Mouse (Mus musculus): ENCODE measurements around the gene Kdm5b.

The Kdm5b gene

GRCm38 (mm10) chr1:134559976-134560375, at the start of gene Kdm5b:
Gene Kdm5b, plus strand, starts transcription at chr1:134560171.
- CTCF ChIA-PET = interaction anchor here in 2 of 4 experiments (0.6 to 1.0 kb wide), 2 partner anchors 36 to 68 kb away, joined by 3 read pairs; no protein-coding TSS in a partner anchor

DNA sequence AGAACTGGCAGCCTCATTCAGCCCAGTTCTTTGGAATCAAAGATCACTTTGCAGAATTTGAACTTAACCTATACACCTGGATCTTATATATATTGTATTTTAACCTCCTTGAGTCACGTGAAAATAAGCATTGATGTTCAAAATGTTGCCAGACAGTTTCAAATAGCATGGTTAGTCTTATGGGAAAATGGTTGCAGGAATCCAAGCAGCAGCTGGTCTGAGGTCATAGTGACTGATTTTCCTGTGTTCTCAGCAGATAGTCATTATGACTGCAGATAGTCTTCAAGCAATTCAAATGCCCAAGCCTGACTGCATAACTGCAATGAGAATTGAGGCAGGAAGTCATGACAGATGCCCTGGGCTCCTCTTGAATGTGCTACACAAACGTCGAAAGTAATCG, 47.8 kb upstream of the Kdm5b start:
- ChIA-PET POLR2A (interaction anchor here in 1 of 4 experiments (1.3 to 2.0 kb wide), 2 partner anchors 23 to 24 kb away, joined by 3 to 7 read pairs; no protein-coding TSS in a partner anchor), CTCF (no interaction called here)

More at GRCm38 (mm10) chr1:134559976-134560375, at the start of gene Kdm5b:
- POLR2A ChIA-PET = interaction anchor here (0.6 to 18.0 kb wide), 24 partner anchors 8 to 232 kb away, joined by 3 to 421 read pairs (median 6); partner anchors contain the start of genes Rabif (in 2 of the 4), Cyb5r1 (in 1 of the 4) and Klhl12 (in 1 of the 4)

GRCm38 (mm10) chr1:134512584-134512983, 47.4 kb upstream of the Kdm5b start:
- CTCF ChIA-PET = interaction anchor here in 1 of 4 experiments (1.5 kb wide), 1 partner anchor 18 kb away, joined by 9 read pairs; the partner anchor contains the start of gene Rabif

DNA sequence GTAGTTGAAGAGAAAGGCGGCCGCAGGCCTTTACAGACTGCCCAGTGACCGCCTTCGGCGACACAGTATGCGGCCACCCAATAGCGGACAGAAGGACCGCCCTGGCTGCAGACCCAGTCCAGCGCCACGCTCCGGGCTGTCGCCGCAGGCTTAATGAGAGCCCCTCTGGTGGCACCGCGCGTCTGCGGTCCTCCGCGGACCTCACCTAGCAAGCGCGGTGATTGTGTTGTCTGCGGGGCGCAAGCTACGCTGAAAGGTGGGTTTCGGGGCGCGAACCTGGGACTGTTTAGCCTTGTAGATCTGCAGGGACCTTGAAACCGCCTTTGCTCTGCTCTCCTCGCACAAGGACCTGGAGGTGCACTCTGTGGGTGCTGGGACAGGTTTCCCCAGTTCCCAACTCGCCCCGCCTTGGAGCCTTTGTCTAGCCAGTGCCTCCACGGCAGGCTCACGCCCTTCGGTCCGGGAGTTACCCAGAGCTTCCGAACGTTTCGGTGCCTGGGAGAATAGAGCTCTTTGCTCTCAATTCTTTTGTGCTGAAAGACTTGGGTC, 46.6 kb upstream of the Kdm5b start:
- POLR2A ChIA-PET = interaction anchor here (0.6 to 5.5 kb wide), 33 partner anchors 11 to 324 kb away, joined by 3 to 47 read pairs (median 5); partner anchors contain the start of genes Rabif (in 3 of the 4) and Klhl12 (in 1 of the 4)

More at GRCm38 (mm10) chr1:134512584-134512983, 47.4 kb upstream of the Kdm5b start:
- POLR2A ChIA-PET = interaction anchor here in 3 of 4 experiments (0.6 to 5.5 kb wide), 15 partner anchors 10 to 152 kb away, joined by 3 to 47 read pairs (median 7); partner anchors contain the start of genes Rabif (in 2 of the 3) and Klhl12 (in 1 of the 3)

DNA sequence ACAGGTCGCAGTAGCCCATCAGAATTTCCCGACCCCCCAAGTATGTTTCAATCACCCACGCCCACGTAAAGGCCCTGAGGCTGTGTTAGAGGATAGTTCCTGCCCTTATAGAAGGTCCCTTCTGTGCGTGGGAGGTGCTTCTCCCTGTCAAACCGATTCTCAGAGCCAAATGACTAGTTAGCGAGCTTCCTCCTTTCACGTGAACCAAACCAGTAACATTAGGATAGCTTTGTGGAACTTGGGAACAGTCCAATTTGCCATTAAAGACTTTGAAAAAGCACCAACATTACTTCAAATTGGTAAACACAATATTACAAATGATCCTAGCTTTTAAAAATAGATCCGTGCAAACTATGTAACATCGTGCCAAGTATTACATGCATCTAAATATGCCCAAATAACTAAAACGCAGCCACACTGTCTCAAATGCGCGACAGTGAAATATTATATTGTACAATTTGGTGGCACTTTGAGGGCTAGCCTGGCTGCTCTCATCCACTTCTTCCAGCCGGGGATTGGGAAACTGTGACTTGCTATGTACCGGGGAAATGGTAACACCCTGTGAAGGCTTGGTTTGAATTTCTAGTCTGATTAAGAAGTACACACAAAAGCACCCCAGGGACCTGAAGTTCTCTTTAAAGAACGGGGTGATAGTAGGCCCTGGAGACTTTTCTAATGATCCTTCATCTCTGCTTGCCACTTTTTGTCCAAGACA, 45.9 kb upstream of the Kdm5b start:
- POLR2A ChIA-PET = interaction anchor here (0.6 to 5.5 kb wide), 35 partner anchors 11 to 325 kb away, joined by 3 to 47 read pairs (median 5); partner anchors contain the start of genes Rabif (in 3 of the 4) and Klhl12 (in 1 of the 4)
- CTCF ChIA-PET = interaction anchor here in 3 of 4 experiments (0.5 to 1.5 kb wide), 6 partner anchors 11 to 1028 kb away, joined by 3 to 9 read pairs (median 4); partner anchors contain the start of gene Rabif (in 1 of the 3)

More for the DNA sequence above, 46.6 kb upstream of the Kdm5b start:
- CTCF ChIA-PET = interaction anchor here in 3 of 4 experiments (0.5 to 1.5 kb wide), 6 partner anchors 12 to 1029 kb away, joined by 3 to 9 read pairs (median 4); partner anchors contain the start of gene Rabif (in 1 of the 3)

DNA sequence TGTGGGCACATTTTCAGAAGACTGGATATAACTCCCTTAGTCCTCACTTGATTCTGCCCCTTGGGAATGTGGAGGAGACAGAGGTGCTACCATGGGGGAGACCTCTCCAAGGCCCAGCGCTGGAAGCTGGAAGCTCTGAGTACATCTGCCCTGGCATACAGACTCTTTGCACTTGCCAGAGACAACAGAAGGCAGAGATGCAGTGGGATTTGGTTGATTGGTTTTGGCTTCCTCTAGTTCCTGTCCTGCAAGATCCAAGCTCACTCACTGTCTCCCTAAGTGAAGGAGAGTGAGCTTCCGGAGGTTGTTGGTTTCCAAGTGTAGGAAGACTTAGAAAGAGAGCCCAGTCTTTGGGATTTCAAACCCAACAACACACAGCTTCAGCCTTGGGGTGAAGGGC, 44.1 kb upstream of the Kdm5b start:
- ChIA-PET CTCF (interaction anchor here in 3 of 4 experiments (0.9 to 1.2 kb wide), 3 partner anchors 9 to 21 kb away, joined by 3 to 5 read pairs (median 3); no protein-coding TSS in a partner anchor), POLR2A (interaction anchor here (0.6 to 5.5 kb wide), 20 partner anchors 9 to 446 kb away, joined by 3 to 47 read pairs (median 5); partner anchors contain the start of gene Rabif (in 1 of the 4))

DNA sequence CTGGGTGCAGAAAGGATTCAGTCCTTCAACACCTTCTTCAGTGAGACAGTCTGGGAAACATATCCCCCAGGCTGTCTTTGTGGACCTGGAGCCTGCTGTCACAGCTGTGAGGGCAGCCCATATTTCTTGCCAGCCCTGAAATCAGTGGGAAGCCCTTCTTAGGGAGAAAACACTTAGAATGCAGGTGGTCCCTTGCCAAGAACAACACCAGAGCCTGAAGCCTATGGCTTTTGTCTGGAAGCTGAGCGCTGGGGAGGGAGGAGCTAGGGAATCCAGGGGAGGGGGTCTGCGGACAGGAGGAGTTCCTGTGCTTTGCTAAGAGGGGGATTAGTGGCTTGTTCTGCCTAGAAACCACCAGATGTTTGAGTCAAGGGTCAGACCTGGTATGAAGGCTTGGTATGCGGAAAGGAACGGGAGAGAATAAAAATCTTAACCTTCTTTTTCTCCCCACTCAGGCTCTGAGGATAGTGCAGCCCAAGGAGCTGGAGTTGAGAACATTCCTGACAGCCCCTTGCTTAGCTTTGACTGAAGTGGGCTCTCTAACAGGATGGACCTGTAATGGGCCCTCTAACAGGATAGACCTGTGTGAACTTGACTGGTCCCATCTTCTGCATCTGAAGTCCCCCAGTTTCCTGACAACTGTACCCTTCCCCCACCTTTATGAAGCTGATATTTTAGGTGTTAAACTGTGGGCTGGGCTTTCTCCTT, 43.3 kb upstream of the Kdm5b start:
- CTCF ChIA-PET = interaction anchor here in 2 of 4 experiments (0.9 to 1.5 kb wide), 3 partner anchors 8 to 10 kb away, joined by 3 read pairs; no protein-coding TSS in a partner anchor
- POLR2A ChIA-PET = interaction anchor here (0.6 to 5.5 kb wide), 32 partner anchors 8 to 445 kb away, joined by 3 to 47 read pairs (median 4); partner anchors contain the start of gene Rabif (in 1 of the 4)

DNA sequence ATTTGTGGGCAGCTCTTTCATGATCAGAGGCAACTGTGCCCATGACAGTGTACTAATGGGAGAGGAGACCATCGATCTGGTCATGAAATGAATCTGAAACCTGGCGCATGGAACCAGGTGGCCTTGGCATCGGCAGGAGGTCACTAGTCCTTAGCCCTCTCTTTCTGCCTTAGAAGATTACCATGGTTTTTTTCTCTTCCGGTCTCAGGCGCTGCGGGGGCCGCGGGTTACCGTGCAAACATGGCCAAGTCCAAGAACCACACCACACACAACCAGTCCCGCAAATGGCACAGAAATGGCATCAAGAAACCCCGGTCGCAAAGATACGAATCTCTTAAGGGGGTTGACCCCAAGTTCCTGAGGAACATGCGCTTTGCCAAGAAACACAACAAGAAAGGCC, 42.1 kb upstream of the Kdm5b start:
- POLR2A ChIA-PET = interaction anchor here in 3 of 4 experiments (0.7 to 5.5 kb wide), 18 partner anchors 9 to 173 kb away, joined by 3 to 47 read pairs (median 4); partner anchors contain the start of genes Klhl12 (in 1 of the 3) and Rabif (in 1 of the 3)
- CTCF ChIA-PET = interaction anchor here in 2 of 4 experiments (0.9 to 1.5 kb wide), 3 partner anchors 12 to 84 kb away, joined by 3 to 8 read pairs (median 3); no protein-coding TSS in a partner anchor

DNA sequence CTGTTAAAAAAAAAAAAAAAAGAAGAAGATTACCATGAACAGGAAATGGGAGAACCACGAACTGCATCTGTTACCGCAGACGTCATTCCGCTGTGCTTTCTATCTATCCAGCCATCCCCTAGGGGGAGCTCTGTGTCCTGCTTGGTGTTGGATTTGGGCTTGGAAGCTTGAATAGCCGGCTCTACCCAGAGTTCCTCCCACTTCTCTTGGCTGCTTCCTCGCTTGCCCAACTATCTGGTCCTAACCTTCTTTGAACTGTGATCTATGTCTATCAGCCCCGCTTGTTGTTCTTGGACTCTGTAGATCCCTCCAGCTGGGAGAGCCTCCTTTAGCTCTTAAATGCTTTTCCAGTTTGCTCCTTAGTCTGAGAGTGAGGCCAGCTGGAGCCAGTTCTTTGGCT, 41.3 kb upstream of the Kdm5b start:
- POLR2A ChIA-PET = interaction anchor here (0.5 to 5.2 kb wide), 49 partner anchors 9 to 611 kb away, joined by 3 to 43 read pairs (median 4); partner anchors contain the start of genes Klhl12 (in 2 of the 4) and Rabif (in 1 of the 4)
- CTCF ChIA-PET = interaction anchor here (0.5 to 1.2 kb wide), 61 partner anchors 8 to 1646 kb away, joined by 3 to 16 read pairs (median 3); partner anchors contain the start of genes Rabif (in 3 of the 4), Adipor1 (in 1 of the 4) and Klhl12 (in 1 of the 4)

DNA sequence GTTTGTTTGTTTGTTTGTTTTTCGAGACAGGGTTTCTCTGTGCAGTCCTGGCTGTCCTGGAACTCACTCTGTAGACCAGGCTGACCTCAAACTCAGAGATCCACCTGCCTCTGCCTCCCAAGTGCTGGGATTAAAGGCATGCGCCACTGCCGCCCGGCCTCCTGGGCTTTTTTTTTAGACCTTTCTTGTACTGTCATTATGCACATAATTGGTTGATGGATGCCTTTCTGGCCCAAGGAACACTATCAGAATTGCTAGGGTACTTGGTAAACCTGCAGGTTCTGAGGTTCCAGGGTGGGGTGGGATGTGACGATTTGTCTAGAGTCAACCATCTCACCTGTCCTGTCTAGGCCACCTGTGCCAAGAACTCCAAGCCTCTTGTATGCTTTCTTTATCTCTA, 40.8 kb upstream of the Kdm5b start:
- ChIA-PET CTCF (interaction anchor here (0.5 to 1.2 kb wide), 55 partner anchors 8 to 1647 kb away, joined by 3 to 16 read pairs (median 3); partner anchors contain the start of genes Rabif (in 2 of the 4), Adipor1 (in 1 of the 4) and Klhl12 (in 1 of the 4)), POLR2A (interaction anchor here (0.6 to 5.2 kb wide), 42 partner anchors 8 to 611 kb away, joined by 3 to 43 read pairs (median 4); partner anchors contain the start of genes Klhl12 (in 2 of the 4) and Rabif (in 1 of the 4))

DNA sequence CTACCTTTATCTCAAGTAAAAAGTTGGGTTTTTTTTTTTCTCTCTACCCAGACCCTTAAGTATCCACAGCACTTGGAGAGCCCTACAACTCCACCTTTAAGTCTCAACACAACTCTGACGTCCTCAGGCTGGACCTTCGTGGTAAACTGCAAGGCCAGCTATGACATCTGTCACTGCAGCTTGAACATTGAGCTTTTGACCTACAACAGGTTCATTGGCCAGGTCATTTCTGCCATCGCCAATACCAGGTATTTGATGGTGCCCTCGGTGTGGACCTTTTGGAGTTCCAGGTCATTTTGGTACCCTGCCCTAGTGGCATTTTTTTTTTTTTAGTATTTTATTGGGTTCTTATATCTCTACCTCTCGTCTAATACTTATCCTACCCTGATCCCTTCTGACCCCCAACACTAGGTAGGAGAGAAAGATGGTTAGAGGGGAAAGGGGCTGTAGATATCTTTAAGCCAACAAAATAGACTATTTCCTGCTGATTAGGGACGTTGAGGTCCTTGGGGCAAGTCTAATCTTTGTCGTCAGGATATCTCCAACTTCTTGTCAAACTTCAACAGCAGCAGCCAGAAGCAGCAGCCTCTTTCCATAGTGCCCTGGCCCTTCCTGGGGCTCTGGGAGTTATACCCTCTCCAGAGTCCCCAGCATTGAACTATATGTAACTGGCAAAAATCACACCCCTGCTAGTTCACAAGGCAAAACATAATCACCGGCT, 39.8 kb upstream of the Kdm5b start:
- CTCF ChIA-PET = no interaction called here
- POLR2A ChIA-PET = interaction anchor here (0.6 to 3.1 kb wide), 7 partner anchors 11 to 1468 kb away, joined by 3 to 11 read pairs (median 5); partner anchors contain the start of genes Klhl12 (in 2 of the 4) and Zbed6 (in 1 of the 4)

DNA sequence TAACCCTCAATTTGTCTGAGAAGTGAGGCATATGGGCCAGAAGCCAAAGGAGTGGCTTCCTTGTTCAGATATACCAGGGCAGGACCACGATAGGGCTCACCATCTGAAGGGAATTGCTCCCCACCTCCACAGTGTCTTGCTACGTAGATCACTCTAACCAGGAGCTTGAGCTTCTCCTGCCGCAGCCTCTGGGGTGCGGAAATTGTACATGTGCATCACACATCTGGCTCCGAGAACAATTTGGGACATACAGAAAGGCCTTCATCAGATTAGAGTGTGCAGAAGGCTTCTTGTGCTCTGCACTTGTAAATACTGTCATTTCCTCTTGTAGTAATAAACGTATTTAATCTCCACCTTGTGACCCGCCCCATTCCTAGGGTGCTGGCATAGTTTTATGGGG, 38.8 kb upstream of the Kdm5b start:
- ChIA-PET CTCF (no interaction called here), POLR2A (interaction anchor here in 1 of 4 experiments (0.6 to 3.1 kb wide), 4 partner anchors 11 to 37 kb away, joined by 3 to 10 read pairs (median 4); no protein-coding TSS in a partner anchor)

DNA sequence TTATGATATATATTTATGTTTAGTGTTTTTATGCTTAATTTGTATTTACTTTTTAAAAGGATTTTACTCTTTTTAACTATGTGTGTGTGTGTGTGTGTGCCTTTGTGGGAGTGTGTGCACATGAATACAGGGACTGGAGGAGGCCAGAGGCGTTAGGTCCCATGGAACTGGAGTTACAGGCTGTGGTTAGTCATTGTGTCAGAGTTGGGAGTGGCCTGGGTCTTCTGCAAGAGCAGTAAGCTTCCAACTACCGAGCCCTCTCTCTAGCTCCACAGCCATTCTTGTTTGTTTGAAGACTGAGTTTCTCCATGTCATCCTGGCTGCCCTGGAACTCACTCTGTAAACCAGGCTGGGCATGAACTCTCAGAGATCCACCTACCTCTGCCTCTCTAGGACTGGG, 37.6 kb upstream of the Kdm5b start:
- ChIA-PET CTCF (interaction anchor here in 1 of 4 experiments (0.6 kb wide), 1 partner anchor 130 kb away, joined by 3 read pairs; no protein-coding TSS in a partner anchor), POLR2A (interaction anchor here in 3 of 4 experiments (0.9 to 3.1 kb wide), 5 partner anchors 10 to 55 kb away, joined by 3 to 10 read pairs (median 4); no protein-coding TSS in a partner anchor)

DNA sequence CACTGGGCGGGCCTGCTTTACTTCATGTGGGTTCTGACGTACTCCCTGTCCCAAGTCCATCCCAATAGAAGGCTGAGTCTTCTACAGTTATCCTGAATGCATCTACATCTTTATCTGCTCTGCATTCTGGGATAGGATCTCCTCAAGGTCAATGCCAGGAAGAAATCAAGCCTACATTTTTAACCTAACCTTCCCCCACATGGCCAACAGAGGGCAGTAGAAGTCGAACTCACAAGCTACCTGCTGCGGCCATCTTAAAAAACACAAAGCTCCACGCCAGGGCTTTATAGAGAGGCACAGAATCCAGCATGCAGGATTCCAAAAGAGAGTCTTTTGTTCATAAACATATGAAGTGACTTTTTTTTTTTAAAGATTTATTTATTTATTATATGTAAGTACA, 35.5 kb upstream of the Kdm5b start:
- ChIA-PET CTCF (interaction anchor here (0.5 to 1.8 kb wide), 56 partner anchors 8 to 1366 kb away, joined by 3 to 20 read pairs (median 4); partner anchors contain the start of genes Rabif (in 3 of the 4), Adipor1 (in 1 of the 4), Kdm5b (in 1 of the 4) and Mgat4e (in 1 of the 4)), POLR2A (interaction anchor here (0.6 to 5.1 kb wide), 63 partner anchors 8 to 438 kb away, joined by 3 to 72 read pairs (median 5); partner anchors contain the start of genes Rabif (in 3 of the 4), Kdm5b (in 2 of the 4), Adipor1 (in 1 of the 4) and Klhl12 (in 1 of the 4))

DNA sequence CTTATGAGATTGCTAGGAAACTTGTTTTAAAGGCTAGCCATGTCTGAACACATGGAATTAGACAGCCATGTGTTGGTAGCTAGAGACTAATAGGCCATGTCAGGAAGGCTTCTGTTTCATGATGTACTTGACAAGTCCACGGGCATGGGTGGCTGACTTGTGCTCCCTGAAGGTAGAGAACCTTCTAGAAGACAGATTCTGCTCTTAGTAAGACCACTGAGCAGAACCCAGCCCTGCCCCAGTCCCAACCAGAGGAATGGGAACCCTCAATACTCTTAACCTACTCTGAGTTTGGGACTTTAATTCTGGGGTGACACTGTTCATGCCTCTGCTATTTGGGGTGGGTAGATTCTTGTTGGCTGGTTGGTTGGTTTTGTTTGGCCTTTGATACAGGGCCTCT, 35.0 kb upstream of the Kdm5b start:
- POLR2A ChIA-PET = interaction anchor here (0.6 to 5.1 kb wide), 64 partner anchors 8 to 437 kb away, joined by 3 to 72 read pairs (median 5); partner anchors contain the start of genes Rabif (in 3 of the 4), Kdm5b (in 2 of the 4), Adipor1 (in 1 of the 4) and Klhl12 (in 1 of the 4)
- CTCF ChIA-PET = interaction anchor here (0.5 to 1.8 kb wide), 57 partner anchors 9 to 1365 kb away, joined by 3 to 20 read pairs (median 3); partner anchors contain the start of genes Rabif (in 3 of the 4), Adipor1 (in 1 of the 4), Kdm5b (in 1 of the 4) and Mgat4e (in 1 of the 4)

DNA sequence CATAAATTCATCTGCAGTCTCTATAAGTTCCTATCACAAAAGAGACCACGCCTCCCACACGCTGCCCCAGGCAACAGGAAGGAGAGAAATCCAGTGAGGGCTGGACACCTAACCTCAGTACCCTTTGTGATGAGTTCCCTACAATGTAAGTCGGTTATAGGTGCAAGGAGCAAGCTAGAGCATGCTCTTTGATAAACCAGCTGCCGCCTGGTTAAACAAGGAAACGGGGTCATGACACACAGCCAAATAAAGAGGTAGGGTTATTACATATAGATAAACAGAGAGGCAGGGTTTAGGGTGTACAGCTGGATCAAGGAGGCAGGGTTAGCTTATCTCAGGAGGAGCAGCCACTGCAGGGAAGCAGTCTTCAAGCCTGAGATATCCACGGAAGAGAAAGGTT, 33.2 kb upstream of the Kdm5b start:
- ChIA-PET CTCF (interaction anchor here in 2 of 4 experiments (0.8 to 1.4 kb wide), 3 partner anchors 8 to 315 kb away, joined by 3 to 8 read pairs (median 4); no protein-coding TSS in a partner anchor), POLR2A (interaction anchor here in 3 of 4 experiments (1.1 to 5.1 kb wide), 19 partner anchors 8 to 122 kb away, joined by 3 to 72 read pairs (median 5); partner anchors contain the start of gene Rabif (in 2 of the 3))

Measured in embryonic stem cell, embryonic (primary cell).